Mouse (Mus musculus): ENCODE measurements around the gene Ccdc78. TPM values are rescaled to one million over a fixed set of nuclear protein-coding genes. Genes with fewer than 3 reads are reported as not detected.

The Ccdc78 gene
- total RNA-seq, 1 experiment, result 0.22 TPM

DNA sequence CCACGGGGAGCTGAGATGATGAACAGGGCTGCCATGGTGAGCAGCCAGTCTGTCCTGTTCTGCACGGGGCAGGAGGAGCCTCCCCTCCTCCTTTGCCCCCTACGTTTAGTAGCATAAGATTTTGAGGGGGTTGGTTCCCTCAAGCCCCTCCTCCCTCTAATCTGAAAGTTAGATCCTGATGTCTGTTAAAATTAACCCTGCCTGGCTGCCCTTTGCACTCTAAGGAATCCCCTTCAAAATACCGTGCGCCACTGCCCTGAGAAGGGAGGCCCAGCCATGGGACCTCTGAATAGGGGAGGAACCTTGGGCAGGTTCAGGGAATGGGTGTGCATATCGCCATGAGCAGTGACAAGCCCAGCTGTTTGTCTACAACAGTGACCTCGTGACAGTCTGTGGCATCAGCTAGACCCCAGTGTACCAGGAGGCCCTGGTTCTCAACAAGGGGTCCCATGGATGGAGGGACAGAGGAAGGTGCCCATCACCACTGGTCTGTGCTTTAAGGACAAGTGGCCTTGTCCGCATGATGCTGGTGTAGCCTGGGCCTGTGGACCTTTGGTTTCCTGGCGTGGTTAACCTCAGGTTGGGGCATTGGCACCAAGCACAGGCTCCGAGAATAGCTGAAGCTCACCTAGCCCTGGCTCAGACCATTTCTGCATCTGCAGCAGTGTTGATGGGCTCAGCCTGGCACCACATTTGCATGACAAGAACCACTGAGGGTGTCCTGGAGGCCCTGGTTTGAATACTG, 10.9 kb upstream of the Ccdc78 start:
- H3K9me3 ChIP-seq (ENCODE audit: control insufficient read depth, insufficient read depth, low read depth, low read length), result no peaks in the 10 kb centered on the region
- no peak overlapping the region for H3K9ac ChIP-seq (ENCODE audit: insufficient read depth, low read depth, low read length, poor library complexity, severe bottlenecking)
- DNase-seq (ENCODE audit: low read depth, low spot score), result no peak
- in situ Hi-C loops (cut with MboI; ENCODE audit: low sequenced_read_pairs in 2 of 2, unreplicated experiment in 2 of 2), result no loop called here
- H3K36me3 ChIP-seq (ENCODE audit: control insufficient read depth, insufficient read depth, low read length, poor library complexity, severe bottlenecking), result peaks cover 20% of the 10 kb centered on the region
- H3K4me3 ChIP-seq (ENCODE audit: insufficient read depth in 1 of 2, low read depth in 1 of 2, low read length in 2 of 2, poor library complexity in 1 of 2, severe bottlenecking in 1 of 2), result no peak overlapping the region
- TF ChIP-seq CHD2 (IDR thresholded peaks at IDR 0.05; ENCODE audit: low read depth, low read length) (no peak), HCFC1 (IDR thresholded peaks at IDR 0.05; ENCODE audit: borderline replicate concordance, insufficient read depth, low read length) (no peak), ZC3H11A (IDR thresholded peaks at IDR 0.05; ENCODE audit: borderline replicate concordance, low read depth, low read length) (no peak), ZNF384 (IDR thresholded peaks at IDR 0.05; ENCODE audit: low read depth, low read length) (no peak), MAFK (IDR thresholded peaks at IDR 0.05; ENCODE audit: insufficient read depth, low read depth, low read length) (no peak)
- peaks cover 2 to 3% of the 10 kb centered on the region in 2 experiments; a peak in 1 of 4 replicates for H3K4me1 ChIP-seq (ENCODE audit: control insufficient read depth in 2 of 2, insufficient read depth in 2 of 2, low read length in 2 of 2, poor library complexity in 1 of 2)
- H3K27ac ChIP-seq (ENCODE audit: insufficient read depth, low read depth, low read length, poor library complexity, severe bottlenecking), result no peak overlapping the region

DNA sequence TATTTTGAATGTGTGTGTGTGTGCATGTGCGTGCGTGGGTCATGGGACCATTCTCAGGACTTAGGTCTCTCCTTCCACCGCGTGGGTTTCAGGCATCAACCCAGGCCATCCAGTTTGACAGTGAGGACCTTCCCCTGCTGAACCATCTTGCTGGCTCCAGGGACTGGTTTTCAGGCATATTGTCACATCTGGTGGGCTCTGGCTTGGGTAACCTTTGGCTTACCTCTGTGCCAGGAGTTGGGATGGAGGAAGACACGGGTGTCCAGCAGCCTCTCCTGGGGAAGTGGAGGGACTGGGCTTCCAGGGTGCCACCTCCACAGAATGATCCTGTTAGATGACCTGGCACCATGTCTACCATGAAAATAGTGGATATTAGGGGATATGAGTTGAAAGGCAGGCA, 8.4 kb upstream of the Ccdc78 start:
- Histone ChIP-seq H3K27ac (ENCODE audit: insufficient read depth, low read depth, low read length, poor library complexity, severe bottlenecking) (no peak overlapping the region), H3K9me3 (ENCODE audit: control insufficient read depth, insufficient read depth, low read depth, low read length) (no peaks in the 10 kb centered on the region), H3K36me3 (ENCODE audit: control insufficient read depth, insufficient read depth, low read length, poor library complexity, severe bottlenecking) (peaks cover 35% of the 10 kb centered on the region), H3K4me1 (ENCODE audit: control insufficient read depth in 2 of 2, insufficient read depth in 2 of 2, low read length in 2 of 2, poor library complexity in 1 of 2) (peaks cover 2 to 3% of the 10 kb centered on the region in 2 experiments; a peak in 1 of 4 replicates), H3K9ac (ENCODE audit: insufficient read depth, low read depth, low read length, poor library complexity, severe bottlenecking) (no peak overlapping the region), H3K4me3 (ENCODE audit: insufficient read depth in 1 of 2, low read depth in 1 of 2, low read length in 2 of 2, poor library complexity in 1 of 2, severe bottlenecking in 1 of 2) (no peak overlapping the region)
- in situ Hi-C loops (cut with MboI; ENCODE audit: low sequenced_read_pairs in 2 of 2, unreplicated experiment in 2 of 2), result no loop called here
- no peak for DNase-seq (ENCODE audit: low read depth, low spot score)
- TF ChIP-seq ZC3H11A (IDR thresholded peaks at IDR 0.05; ENCODE audit: borderline replicate concordance, low read depth, low read length) (no peak), MAFK (IDR thresholded peaks at IDR 0.05; ENCODE audit: insufficient read depth, low read depth, low read length) (no peak), CHD2 (IDR thresholded peaks at IDR 0.05; ENCODE audit: low read depth, low read length) (no peak), ZNF384 (IDR thresholded peaks at IDR 0.05; ENCODE audit: low read depth, low read length) (no peak), HCFC1 (IDR thresholded peaks at IDR 0.05; ENCODE audit: borderline replicate concordance, insufficient read depth, low read length) (no peak)

DNA sequence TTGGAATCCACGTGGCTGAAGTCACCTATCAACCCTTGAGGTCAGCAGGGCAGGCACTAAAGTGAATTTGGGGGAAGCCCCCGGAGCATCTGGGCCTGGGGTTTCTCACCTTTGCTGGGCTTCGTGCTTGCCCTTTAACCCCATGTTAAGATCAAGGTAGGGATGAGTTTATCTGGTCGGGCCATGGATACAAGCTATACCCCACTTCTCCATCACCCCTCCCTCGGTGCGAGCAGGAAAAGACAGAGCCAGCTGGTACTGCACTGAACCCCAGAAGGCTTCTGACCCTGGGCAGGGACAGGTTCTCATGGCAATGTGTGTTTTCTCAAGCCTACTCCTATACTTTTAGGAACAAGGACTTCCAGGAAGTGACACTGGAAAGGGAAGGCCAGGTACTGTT, 5.0 kb upstream of the Ccdc78 start:
- no peak for TF ChIP-seq ZNF384 (IDR thresholded peaks at IDR 0.05; ENCODE audit: low read depth, low read length)
- TF ChIP-seq ZC3H11A (IDR thresholded peaks at IDR 0.05; ENCODE audit: borderline replicate concordance, low read depth, low read length), result no peak
- no peak for TF ChIP-seq CHD2 (IDR thresholded peaks at IDR 0.05; ENCODE audit: low read depth, low read length)
- TF ChIP-seq MAFK (IDR thresholded peaks at IDR 0.05; ENCODE audit: insufficient read depth, low read depth, low read length), result no peak
- TF ChIP-seq HCFC1 (IDR thresholded peaks at IDR 0.05; ENCODE audit: borderline replicate concordance, insufficient read depth, low read length), result no peak
- in situ Hi-C loops (cut with MboI; ENCODE audit: low sequenced_read_pairs in 2 of 2, unreplicated experiment in 2 of 2), result no loop called here
- peaks cover 3 to 5% of the 10 kb centered on the region in 2 experiments; a peak in 1 of 4 replicates for H3K4me1 ChIP-seq (ENCODE audit: control insufficient read depth in 2 of 2, insufficient read depth in 2 of 2, low read length in 2 of 2, poor library complexity in 1 of 2)
- H3K9me3 ChIP-seq (ENCODE audit: control insufficient read depth, insufficient read depth, low read depth, low read length), result no peaks in the 10 kb centered on the region
- no peak overlapping the region for H3K27ac ChIP-seq (ENCODE audit: insufficient read depth, low read depth, low read length, poor library complexity, severe bottlenecking)
- H3K4me3 ChIP-seq (ENCODE audit: insufficient read depth in 1 of 2, low read depth in 1 of 2, low read length in 2 of 2, poor library complexity in 1 of 2, severe bottlenecking in 1 of 2), result no peak overlapping the region
- H3K9ac ChIP-seq (ENCODE audit: insufficient read depth, low read depth, low read length, poor library complexity, severe bottlenecking), result no peak overlapping the region
- peaks cover 45% of the 10 kb centered on the region for H3K36me3 ChIP-seq (ENCODE audit: control insufficient read depth, insufficient read depth, low read length, poor library complexity, severe bottlenecking)
- no peak for DNase-seq (ENCODE audit: low read depth, low spot score)

DNA sequence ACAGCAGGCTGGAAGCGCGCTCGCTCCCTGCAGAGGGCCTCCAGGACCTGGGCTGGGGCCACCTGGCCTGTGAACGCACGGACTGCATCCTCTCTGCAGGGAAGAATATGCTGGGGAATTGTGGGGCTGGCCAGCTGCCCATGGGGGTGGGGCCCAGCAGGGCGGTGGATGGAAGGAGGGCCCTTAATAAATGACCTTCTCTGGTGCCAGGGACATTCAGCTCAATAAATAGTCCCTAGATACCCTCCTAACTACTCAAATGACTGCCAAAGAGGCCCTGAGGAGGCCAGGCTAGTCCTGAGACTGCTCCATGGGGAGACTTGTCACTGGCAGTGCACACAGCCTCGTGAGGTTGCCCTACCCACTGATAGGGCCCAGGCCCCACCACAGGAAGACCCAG, 3.3 kb upstream of the Ccdc78 start:
- DNase-seq (ENCODE audit: low read depth, low spot score), result no peak
- Histone ChIP-seq H3K9ac (ENCODE audit: insufficient read depth, low read depth, low read length, poor library complexity, severe bottlenecking) (no peak overlapping the region), H3K9me3 (ENCODE audit: control insufficient read depth, insufficient read depth, low read depth, low read length) (no peaks in the 10 kb centered on the region), H3K4me3 (ENCODE audit: insufficient read depth in 1 of 2, low read depth in 1 of 2, low read length in 2 of 2, poor library complexity in 1 of 2, severe bottlenecking in 1 of 2) (no peak overlapping the region), H3K4me1 (ENCODE audit: control insufficient read depth in 2 of 2, insufficient read depth in 2 of 2, low read length in 2 of 2, poor library complexity in 1 of 2) (peaks cover 3 to 5% of the 10 kb centered on the region in 2 experiments; a peak in 1 of 4 replicates), H3K36me3 (ENCODE audit: control insufficient read depth, insufficient read depth, low read length, poor library complexity, severe bottlenecking) (peaks cover 38% of the 10 kb centered on the region), H3K27ac (ENCODE audit: insufficient read depth, low read depth, low read length, poor library complexity, severe bottlenecking) (no peak overlapping the region)
- in situ Hi-C loops (cut with MboI; ENCODE audit: low sequenced_read_pairs in 2 of 2, unreplicated experiment in 2 of 2), result no loop called here
- TF ChIP-seq CHD2 (IDR thresholded peaks at IDR 0.05; ENCODE audit: low read depth, low read length), result no peak

All from ES-E14 (cell line).